Comparison of ENCODE assay signal across 8 mouse cellular contexts in the genomic region with DNA sequence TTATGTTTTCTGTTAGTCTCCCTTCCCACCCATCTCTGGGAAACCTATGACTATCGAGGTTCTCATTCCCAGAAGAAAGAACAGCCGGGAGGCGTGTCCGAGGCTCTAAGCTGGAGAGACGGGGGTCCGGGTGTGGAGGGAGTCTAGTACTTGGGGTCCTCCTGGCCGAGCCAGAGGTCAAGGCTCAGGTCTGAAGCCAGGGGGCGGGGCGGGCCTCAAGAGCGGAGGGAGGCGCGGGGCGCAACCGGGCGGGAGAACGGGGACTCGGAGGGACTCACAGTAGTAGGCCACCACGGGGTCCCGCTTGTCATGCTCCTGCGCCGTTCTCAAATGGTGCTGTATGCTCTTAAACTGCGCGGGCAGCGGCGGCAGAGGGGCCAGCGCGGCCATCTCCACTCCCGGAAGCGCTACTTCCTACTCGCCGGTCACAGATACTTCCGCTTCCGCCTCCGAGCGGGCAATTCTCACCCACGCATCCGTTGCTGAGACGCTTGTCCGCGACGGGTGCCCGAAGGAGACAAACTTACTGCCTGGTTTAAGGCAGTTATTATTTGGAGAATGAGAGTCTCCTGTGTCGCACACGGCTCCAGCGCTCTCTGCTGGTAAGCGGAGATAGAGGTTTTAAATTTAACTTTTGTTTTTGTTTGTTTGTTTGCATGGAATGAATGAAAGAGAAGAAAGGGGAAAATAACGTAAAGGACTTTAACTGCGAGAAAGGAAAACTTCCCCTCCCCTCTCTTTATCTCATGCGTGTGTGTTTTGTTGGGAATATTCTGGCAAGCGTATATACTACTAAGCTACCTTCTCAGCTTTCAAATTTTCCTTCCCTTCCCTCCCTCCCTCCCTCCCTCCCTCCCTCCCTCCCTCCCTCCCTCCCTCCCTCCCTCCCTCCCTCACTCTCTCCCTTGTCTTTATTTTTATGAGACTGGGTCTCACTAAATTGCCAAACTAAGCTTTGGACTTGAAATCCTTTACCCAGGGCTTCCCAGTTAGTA. TPM values are rescaled to one million over a fixed set of nuclear protein-coding genes. Genes with fewer than 3 reads are reported as not detected.
DNase-seq lines count a peak whose midpoint lies in the region; ATAC-seq and TF ChIP-seq lines count a peak whose summit lies in the region.

TSS of gene Vta1 (minus strand) at position 489 of the 995 bp plus-strand sequence.
TSS of gene Nmbr (plus strand) at position 520 of the 995 bp plus-strand sequence.

- no peaks in the 10 kb centered on the region for H3K27me3 ChIP-seq in megakaryocyte, embryonic 14.5 days (replicated peaks)

- 0 out of 2 replicates have a peak, but pooled peaks have one; percentile 37 for TF ChIP-seq POLR2A in cortical plate, adult 2 months (IDR thresholded peaks at IDR 0.05; ENCODE audit: extremely low read depth, insufficient read depth, low read length)

- H3K9me3 ChIP-seq in megakaryocyte, embryonic 14.5 days = no peaks in the 10 kb centered on the region

- peak; percentile 88 for TF ChIP-seq CTCF in cortical plate, adult 2 months (IDR thresholded peaks at IDR 0.05; ENCODE audit: extremely low read depth, insufficient read depth, low read length)

- peak within 1 kb of the TSS; percentile 81 for H3K4me3 ChIP-seq in cortical plate, adult 2 months (ENCODE audit: insufficient read depth, low read length)
- peak within 1 kb of the TSS; percentile 98 for H3K4me3 ChIP-seq in megakaryocyte, embryonic 14.5 days (replicated peaks)

- peak; percentile 95 for DNase-seq in gastrocnemius, adult 8-10 months (ENCODE audit: low spot score in 2 of 2)
- peak; percentile 82 for DNase-seq in hindlimb bud, embryonic 11.5 days (ENCODE audit: extremely low spot score, low read depth, low spot score)
- DNase-seq in left cerebral cortex, adult 8-10 months (ENCODE audit: low spot score in 2 of 2) = peak; percentile 98 to 99
- peak; percentile 99 for DNase-seq in right cerebral cortex, postnatal 10 days (ENCODE audit: low spot score in 2 of 2)
- peak; percentile 96 for DNase-seq in urinary bladder, postnatal 25 days (ENCODE audit: low spot score)

- no peaks in the 10 kb centered on the region; the same call in 1 of the 2 replicates for H3K4me1 ChIP-seq in cortical plate, adult 2 months (ENCODE audit: control insufficient read depth, insufficient read depth, low read length)
- H3K4me1 ChIP-seq in megakaryocyte, embryonic 14.5 days = peaks cover 19% of the 10 kb centered on the region

- peak; percentile 98 for ATAC-seq in activated CD4-positive, CD25-positive, alpha-beta regulatory T cell, adult 4 months

- no peak within 1 kb of the TSS for H3K27ac ChIP-seq in cortical plate, adult 2 months (ENCODE audit: insufficient read depth, low read length)

- peaks cover 11% of the 10 kb centered on the region for H3K36me3 ChIP-seq in megakaryocyte, embryonic 14.5 days (replicated peaks; ENCODE audit: low read length)

RNA-seq across cellular contexts. Expression of gene Vta1, which starts in this region (rescaled TPM):
- 10 to 100 TPM; 85.4 to 92.7 TPM for polyA plus RNA-seq in activated CD4-positive, CD25-positive, alpha-beta regulatory T cell, adult 4 months (2017; shearing (Covaris generic))
- polyA plus RNA-seq in cortical plate, adult 2 months (2012; rRNA removed) = 83.6 and 89.5 TPM in 2 replicates
- 10 to 100 TPM; 25.1 to 27.3 (median 26.4) TPM for total RNA-seq in gastrocnemius, adult 8-10 months (2022)
- total RNA-seq in left cerebral cortex, adult 8-10 months (2022) = 10 to 100 TPM; 59.2 to 69.0 (median 60.4) TPM
- polyA plus RNA-seq in megakaryocyte, embryonic 14.5 days (2012; ENCODE audit: insufficient read depth, low replicate concordance) = 12.4 and 15.5 TPM in 2 replicates

RNA-seq across cellular contexts. Expression of gene Nmbr, which starts in this region (rescaled TPM):
- polyA plus RNA-seq in activated CD4-positive, CD25-positive, alpha-beta regulatory T cell, adult 4 months (2017; shearing (Covaris generic)) = not detected
- 1.3 and 1.8 TPM in 2 replicates for polyA plus RNA-seq in cortical plate, adult 2 months (2012; rRNA removed)
- 1 to 10 TPM; 1.6 to 2.1 (median 1.9) TPM for total RNA-seq in gastrocnemius, adult 8-10 months (2022)
- 1 to 10 TPM; 4.3 to 5.6 (median 5.2) TPM for total RNA-seq in left cerebral cortex, adult 8-10 months (2022)
- not detected in 2 replicates for polyA plus RNA-seq in megakaryocyte, embryonic 14.5 days (2012; ENCODE audit: insufficient read depth, low replicate concordance)
